In the genomic region with DNA sequence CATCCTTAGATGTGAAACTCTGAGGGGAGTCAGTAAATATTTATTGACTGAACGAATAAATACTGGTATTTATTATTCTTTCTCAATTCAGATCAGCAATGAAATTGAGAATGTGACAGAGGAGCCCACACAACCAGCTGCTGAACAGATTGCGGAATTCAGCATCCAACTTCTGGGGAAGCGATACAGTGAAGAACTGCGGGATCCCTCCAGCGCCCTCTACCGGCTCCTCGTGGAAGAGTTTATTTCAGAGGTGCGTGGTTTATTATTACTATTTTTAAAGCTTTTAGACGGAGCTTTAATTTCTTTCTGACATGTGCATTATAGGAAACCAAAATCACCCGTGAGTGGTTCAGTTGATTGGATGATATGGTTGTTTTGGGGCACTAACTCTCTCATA, we compare ENCODE assay signal across 9 mouse cellular contexts. TPM values are rescaled to one million over a fixed set of nuclear protein-coding genes. Genes with fewer than 3 reads are reported as not detected.
DNase-seq lines count a peak whose midpoint lies in the region; ATAC-seq and TF ChIP-seq lines count a peak whose summit lies in the region.
"Had no signal": no experiment of that assay in that cellular context is flagged by ENCODE, and none has a peak within 500 bp of the region (broad histone marks: within the 10 kb centered on the region; RNA-seq: fewer than 3 reads in every experiment).

No protein-coding gene starts in this region.

- no peak overlapping the region for H3K4me3 ChIP-seq in forebrain, postnatal 0 days (ENCODE audit: low read depth, low read length)
- no peak overlapping the region for H3K4me3 ChIP-seq in forebrain, embryonic 13.5 days
- H3K4me3 ChIP-seq in midbrain, embryonic 10.5 days = no peak overlapping the region
- H3K4me3 ChIP-seq in midbrain, embryonic 11.5 days (ENCODE audit: low read depth, low read length) = no peak overlapping the region
- no peak overlapping the region for H3K4me3 ChIP-seq in lung, embryonic 14.5 days (ENCODE audit: low read depth, low read length)
- H3K4me3 ChIP-seq in forebrain, embryonic 15.5 days = no peak overlapping the region

- H3K9me3 ChIP-seq in forebrain, postnatal 0 days (ENCODE audit: low read length) = no peaks in the 10 kb centered on the region
- H3K9me3 ChIP-seq in forebrain, embryonic 13.5 days (replicated peaks) = no peaks in the 10 kb centered on the region
- H3K9me3 ChIP-seq in midbrain, embryonic 10.5 days (replicated peaks) = no peaks in the 10 kb centered on the region
- no peaks in the 10 kb centered on the region for H3K9me3 ChIP-seq in midbrain, embryonic 11.5 days (ENCODE audit: control insufficient read depth, low read length)
- no peaks in the 10 kb centered on the region for H3K9me3 ChIP-seq in lung, embryonic 14.5 days (ENCODE audit: low read depth, low read length)
- no peaks in the 10 kb centered on the region for H3K9me3 ChIP-seq in forebrain, embryonic 15.5 days

- no peaks in the 10 kb centered on the region for H3K36me3 ChIP-seq in forebrain, postnatal 0 days (ENCODE audit: insufficient read depth)
- H3K36me3 ChIP-seq in forebrain, embryonic 13.5 days (ENCODE audit: poor library complexity, severe bottlenecking) = peaks cover 3% of the 10 kb centered on the region; the same call in 1 of the 2 replicates
- H3K36me3 ChIP-seq in midbrain, embryonic 10.5 days = no peaks in the 10 kb centered on the region
- H3K36me3 ChIP-seq in midbrain, embryonic 11.5 days (ENCODE audit: control insufficient read depth, insufficient read depth, low read length) = no peaks in the 10 kb centered on the region
- H3K36me3 ChIP-seq in lung, embryonic 14.5 days (ENCODE audit: insufficient read depth) = no peaks in the 10 kb centered on the region
- no peaks in the 10 kb centered on the region for H3K36me3 ChIP-seq in forebrain, embryonic 15.5 days

- 61% methylated on average over 10 of the region's 10 CpGs for WGBS in forebrain, postnatal 0 days
- WGBS in forebrain, embryonic 13.5 days = 55% methylated on average over 10 of the region's 10 CpGs
- 59% methylated on average over 10 of the region's 10 CpGs for WGBS in midbrain, embryonic 10.5 days
- 51% methylated on average over 10 of the region's 10 CpGs for WGBS in midbrain, embryonic 11.5 days
- WGBS in lung, embryonic 14.5 days = 52% methylated on average over 10 of the region's 10 CpGs
- 57% methylated on average over 10 of the region's 10 CpGs for WGBS in forebrain, embryonic 15.5 days

- TF ChIP-seq CTCF in forebrain, postnatal 0 days (IDR thresholded peaks at IDR 0.05; ENCODE audit: low read depth) = peak; percentile 30; the same call in 1 of the 2 replicates
- peak; percentile 37; the same call in 1 of the 2 replicates for TF ChIP-seq CTCF in lung, embryonic 14.5 days (IDR thresholded peaks at IDR 0.05; ENCODE audit: low read depth)

- no peak for ATAC-seq in forebrain, postnatal 0 days
- ATAC-seq in forebrain, embryonic 13.5 days = no peak
- no peak for ATAC-seq in midbrain, embryonic 11.5 days (ENCODE audit: low FRiP score)
- ATAC-seq in lung, embryonic 14.5 days (ENCODE audit: insufficient read depth) = no peak
- ATAC-seq in forebrain, embryonic 15.5 days (replicated peaks) = no peak

- no peak overlapping the region for H3K9ac ChIP-seq in forebrain, postnatal 0 days
- H3K9ac ChIP-seq in forebrain, embryonic 13.5 days = no peak overlapping the region
- H3K9ac ChIP-seq in midbrain, embryonic 11.5 days (ENCODE audit: low read length) = no peak overlapping the region
- no peak overlapping the region for H3K9ac ChIP-seq in lung, embryonic 14.5 days
- H3K9ac ChIP-seq in forebrain, embryonic 15.5 days (replicated peaks) = no peak overlapping the region

- H3K27me3 ChIP-seq in forebrain, postnatal 0 days (ENCODE audit: insufficient read depth, low read length) = no peaks in the 10 kb centered on the region
- no peaks in the 10 kb centered on the region for H3K27me3 ChIP-seq in forebrain, embryonic 13.5 days
- H3K27me3 ChIP-seq in midbrain, embryonic 10.5 days (ENCODE audit: low read depth, poor library complexity, severe bottlenecking) = no peaks in the 10 kb centered on the region
- H3K27me3 ChIP-seq in midbrain, embryonic 11.5 days (ENCODE audit: control insufficient read depth, insufficient read depth, low read length) = no peaks in the 10 kb centered on the region
- no peaks in the 10 kb centered on the region for H3K27me3 ChIP-seq in lung, embryonic 14.5 days (ENCODE audit: insufficient read depth, low read length)
- no peaks in the 10 kb centered on the region for H3K27me3 ChIP-seq in forebrain, embryonic 15.5 days

- H3K4me2 ChIP-seq in forebrain, postnatal 0 days (ENCODE audit: low read depth) = no peak overlapping the region
- no peak overlapping the region for H3K4me2 ChIP-seq in forebrain, embryonic 13.5 days
- H3K4me2 ChIP-seq in midbrain, embryonic 11.5 days = no peak overlapping the region
- H3K4me2 ChIP-seq in lung, embryonic 14.5 days = no peak overlapping the region
- no peak overlapping the region for H3K4me2 ChIP-seq in forebrain, embryonic 15.5 days (replicated peaks)

- DNase-seq in forebrain, postnatal 0 days = peak; percentile 19
- peak; percentile 19 for DNase-seq in midbrain, embryonic 10.5 days (ENCODE audit: low spot score)
- DNase-seq in midbrain, embryonic 11.5 days (ENCODE audit: low spot score, missing footprints) = no peak
- DNase-seq in embryo, embryonic 10.5 days (ENCODE audit: low spot score) = peak; percentile 22
- DNase-seq in lung, embryonic 14.5 days = peak; percentile 47
- DNase-seq in Muller cell, postnatal 12 days (ENCODE audit: inconsistent ontology term) = no peak

- H3K4me1 ChIP-seq in forebrain, postnatal 0 days (ENCODE audit: insufficient read depth) = no peaks in the 10 kb centered on the region
- H3K4me1 ChIP-seq in forebrain, embryonic 13.5 days = no peaks in the 10 kb centered on the region
- H3K4me1 ChIP-seq in midbrain, embryonic 10.5 days = no peaks in the 10 kb centered on the region
- H3K4me1 ChIP-seq in midbrain, embryonic 11.5 days (ENCODE audit: control insufficient read depth, insufficient read depth, low read length) = no peaks in the 10 kb centered on the region
- no peaks in the 10 kb centered on the region for H3K4me1 ChIP-seq in lung, embryonic 14.5 days (ENCODE audit: insufficient read depth)
- no peaks in the 10 kb centered on the region for H3K4me1 ChIP-seq in forebrain, embryonic 15.5 days

- H3K27ac ChIP-seq in forebrain, postnatal 0 days (ENCODE audit: low read depth, low read length) = no peak overlapping the region
- H3K27ac ChIP-seq in forebrain, embryonic 13.5 days = no peak overlapping the region
- H3K27ac ChIP-seq in midbrain, embryonic 10.5 days (replicated peaks) = no peak overlapping the region
- no peak overlapping the region for H3K27ac ChIP-seq in midbrain, embryonic 11.5 days (ENCODE audit: low read depth, low read length)
- no peak overlapping the region for H3K27ac ChIP-seq in lung, embryonic 14.5 days (ENCODE audit: low read depth)
- no peak overlapping the region for H3K27ac ChIP-seq in forebrain, embryonic 15.5 days (replicated peaks)
- H3K27ac ChIP-seq: macrophage had no signal

RNA-seq across cellular contexts. Expression of gene Impg2, which starts 27.2 kb away (rescaled TPM):
- 0.48 and 0.54 TPM in 2 replicates for total RNA-seq in forebrain, postnatal 0 days (2014; rRNA removed)
- 0.08 and 0.20 TPM in 2 replicates for polyA plus RNA-seq in forebrain, postnatal 0 days (2015; fragmentation: Nextera tagmentation; extraction: Ambion mirVana)
- polyA plus RNA-seq in forebrain, embryonic 13.5 days (2015; fragmentation: Nextera tagmentation; extraction: Ambion mirVana) = 0.26 TPM in 2 replicates
- 0.04 and 0.20 TPM in 2 replicates for polyA plus RNA-seq in midbrain, embryonic 10.5 days (2016; fragmentation: Nextera tagmentation; extraction: Ambion mirVana)
- polyA plus RNA-seq in midbrain, embryonic 11.5 days (2014; fragmentation: Nextera tagmentation; extraction: Ambion mirVana) = 0.10 and 0.22 TPM in 2 replicates
- 0.09 and 0.34 TPM in 2 replicates for polyA plus RNA-seq in lung, embryonic 14.5 days (2014; fragmentation: Nextera tagmentation; extraction: Ambion mirVana)
- 0.13 and 0.18 TPM in 2 replicates for polyA plus RNA-seq in forebrain, embryonic 15.5 days (2015; fragmentation: Nextera tagmentation; extraction: Ambion mirVana)

Comparison
In these comparisons a context has a peak if more than half of its experiments do, and no peak if none do; other contexts are left out.
1. DNase-seq: peak in forebrain, postnatal 0 days (single experiment), midbrain, embryonic 10.5 days (single experiment), embryo, embryonic 10.5 days (single experiment) and lung, embryonic 14.5 days (single experiment); none in midbrain, embryonic 11.5 days (single experiment) and Muller cell, postnatal 12 days (single experiment).